In genomic region chr16:11457609-11458350, GRCm38 (mm10) we compare ENCODE assay signal across 17 mouse cellular contexts.
DNase-seq lines count a peak whose midpoint lies in the region; ATAC-seq and TF ChIP-seq lines count a peak whose summit lies in the region.
"Had no signal": no experiment of that assay in that cellular context is flagged by ENCODE, and none has a peak within 500 bp of the region (broad histone marks: within the 10 kb centered on the region; RNA-seq: fewer than 3 reads in every experiment).

No protein-coding gene starts in this region.

- no peak overlapping the region for H3K27ac ChIP-seq in embryonic facial prominence, embryonic 11.5 days (replicated peaks; ENCODE audit: low read depth, low read length)
- H3K27ac ChIP-seq in embryonic facial prominence, embryonic 10.5 days (replicated peaks): no peak overlapping the region
- no peak overlapping the region for H3K27ac ChIP-seq in liver, adult 2 months (replicated peaks; ENCODE audit: insufficient read depth, low read depth, low read length)
- peak overlapping the region; percentile 97 for H3K27ac ChIP-seq in bone marrow macrophage, adult 2 months (ENCODE audit: insufficient read depth, low read depth, low read length)
- peak overlapping the region; percentile 77 for H3K27ac ChIP-seq in limb, embryonic 12.5 days
- H3K27ac ChIP-seq: heart, embryonic 10.5 days had no signal

- H3K36me3 ChIP-seq in embryonic facial prominence, embryonic 11.5 days (replicated peaks; ENCODE audit: control insufficient read depth, insufficient read depth, low read depth, low read length): no peaks in the 10 kb centered on the region
- peaks cover 18% of the 10 kb centered on the region for H3K36me3 ChIP-seq in embryonic facial prominence, embryonic 10.5 days (replicated peaks)
- peaks cover 28% of the 10 kb centered on the region for H3K36me3 ChIP-seq in liver, adult 2 months (ENCODE audit: control insufficient read depth, insufficient read depth, low read length)
- peaks cover 24% of the 10 kb centered on the region for H3K36me3 ChIP-seq in limb, embryonic 12.5 days

- H3K79me2 ChIP-seq in liver, adult 2 months (ENCODE audit: control insufficient read depth, insufficient read depth, low read length): no peaks in the 10 kb centered on the region

- no peaks in the 10 kb centered on the region for H3K4me1 ChIP-seq in embryonic facial prominence, embryonic 11.5 days (ENCODE audit: control insufficient read depth, insufficient read depth, low read length)
- peaks cover 15% of the 10 kb centered on the region; the same call in 1 of the 2 replicates for H3K4me1 ChIP-seq in embryonic facial prominence, embryonic 10.5 days
- H3K4me1 ChIP-seq in liver, adult 2 months (ENCODE audit: control insufficient read depth, insufficient read depth, low read length): peaks cover 3% of the 10 kb centered on the region; the same call in 1 of the 2 replicates
- H3K4me1 ChIP-seq in bone marrow macrophage, adult 2 months (ENCODE audit: control insufficient read depth, insufficient read depth, low read length): peaks cover 72% of the 10 kb centered on the region
- H3K4me1 ChIP-seq in limb, embryonic 12.5 days (replicated peaks): peaks cover 29% of the 10 kb centered on the region

- peak; percentile 14 for DNase-seq in embryonic facial prominence, embryonic 11.5 days (ENCODE audit: low spot score)
- no peak for DNase-seq in embryonic facial prominence, embryonic 10.5 days (ENCODE audit: low spot score)
- peak; percentile 33 for DNase-seq in liver, adult 2 months (ENCODE audit: extremely low read depth, low read depth, low spot score)
- no peak for DNase-seq in liver
- no peak for DNase-seq in urinary bladder, postnatal 4 days (ENCODE audit: low spot score in 2 of 2)
- DNase-seq in right cerebral cortex, postnatal 25 days: no peak
- DNase-seq: cerebellum, adult 18-20 months; gastrocnemius, postnatal 14 days; heart, postnatal 14 days; left cerebral cortex, postnatal 4 days; lung, adult 2 months; lung, postnatal 4 days; thymus, adult 18-20 months had no signal

- WGBS in embryonic facial prominence, embryonic 11.5 days: 37% methylated on average over 2 of the region's 2 CpGs
- WGBS in embryonic facial prominence, embryonic 10.5 days: 40% methylated on average over 2 of the region's 2 CpGs
- 90% methylated on average over 2 of the region's 2 CpGs for WGBS in liver, adult 2 months
- WGBS in limb, embryonic 12.5 days: 9% methylated on average over 2 of the region's 2 CpGs

- no peak for ATAC-seq in embryonic facial prominence, embryonic 11.5 days (replicated peaks; ENCODE audit: insufficient number of reproducible peaks, low FRiP score, low TSS enrichment, low read depth)
- peak; percentile 82; the same call in 1 of the 2 replicates for ATAC-seq in limb, embryonic 12.5 days (ENCODE audit: insufficient number of reproducible peaks, insufficient read depth, low FRiP score, low TSS enrichment, low read depth)
- ATAC-seq: Patski had no signal

- H3K27me3 ChIP-seq in embryonic facial prominence, embryonic 11.5 days (ENCODE audit: control insufficient read depth, insufficient read depth, low read length): no peaks in the 10 kb centered on the region
- H3K27me3 ChIP-seq in embryonic facial prominence, embryonic 10.5 days (replicated peaks; ENCODE audit: low read depth, poor library complexity, severe bottlenecking): no peaks in the 10 kb centered on the region
- no peaks in the 10 kb centered on the region for H3K27me3 ChIP-seq in liver, adult 2 months (ENCODE audit: control insufficient read depth, insufficient read depth, low read length)
- no peaks in the 10 kb centered on the region for H3K27me3 ChIP-seq in limb, embryonic 12.5 days
- H3K27me3 ChIP-seq: Patski had no signal

- no peak for TF ChIP-seq CTCF in liver, adult 2 months (IDR thresholded peaks at IDR 0.05; ENCODE audit: low read depth, low read length)
- no peak for TF ChIP-seq CTCF in bone marrow macrophage, adult 2 months (IDR thresholded peaks at IDR 0.05; ENCODE audit: low read depth, low read length)

- no peak for TF ChIP-seq POLR2A in liver, adult 2 months (IDR thresholded peaks at IDR 0.05; ENCODE audit: extremely low read depth, insufficient read depth, low read length)
- TF ChIP-seq POLR2A in bone marrow macrophage, adult 2 months (IDR thresholded peaks at IDR 0.05; ENCODE audit: borderline replicate concordance, low read depth, low read length): no peak

- no peak overlapping the region for H3K4me2 ChIP-seq in embryonic facial prominence, embryonic 11.5 days (ENCODE audit: low read depth, low read length)
- H3K4me2 ChIP-seq in limb, embryonic 12.5 days: no peak overlapping the region

- H3K4me3 ChIP-seq in embryonic facial prominence, embryonic 11.5 days (ENCODE audit: low read depth, low read length): no peak overlapping the region
- H3K4me3 ChIP-seq in embryonic facial prominence, embryonic 10.5 days: no peak overlapping the region
- H3K4me3 ChIP-seq in liver, adult 2 months (ENCODE audit: insufficient read depth, low read depth, low read length): no peak overlapping the region
- H3K4me3 ChIP-seq in bone marrow macrophage, adult 2 months (ENCODE audit: insufficient read depth, low read length): no peak overlapping the region
- no peak overlapping the region for H3K4me3 ChIP-seq in limb, embryonic 12.5 days (replicated peaks)
- H3K4me3 ChIP-seq: heart, embryonic 10.5 days had no signal

- no peaks in the 10 kb centered on the region for H3K9me3 ChIP-seq in embryonic facial prominence, embryonic 11.5 days (replicated peaks; ENCODE audit: control insufficient read depth, low read length)
- peaks cover 5% of the 10 kb centered on the region; the same call in 1 of the 2 replicates for H3K9me3 ChIP-seq in embryonic facial prominence, embryonic 10.5 days
- no peaks in the 10 kb centered on the region for H3K9me3 ChIP-seq in limb, embryonic 12.5 days

- no peak overlapping the region for H3K9ac ChIP-seq in embryonic facial prominence, embryonic 11.5 days (replicated peaks; ENCODE audit: low read length)
- H3K9ac ChIP-seq in liver, adult 2 months (ENCODE audit: low read depth, low read length): no peak overlapping the region
- no peak overlapping the region for H3K9ac ChIP-seq in limb, embryonic 12.5 days (replicated peaks)

Comparison
In these comparisons a context has a peak if more than half of its experiments do, and no peak if none do; other contexts are left out.
1. DNase-seq: peak in embryonic facial prominence, embryonic 11.5 days (single experiment) and liver, adult 2 months (single experiment); none in embryonic facial prominence, embryonic 10.5 days (single experiment), liver (single experiment), urinary bladder, postnatal 4 days (0 of 2) and right cerebral cortex, postnatal 25 days (single experiment).
2. H3K27ac ChIP-seq: peak in bone marrow macrophage, adult 2 months (single experiment) and limb, embryonic 12.5 days (single experiment); none in embryonic facial prominence, embryonic 11.5 days (single experiment), embryonic facial prominence, embryonic 10.5 days (single experiment) and liver, adult 2 months (single experiment).